Mouse (Mus musculus) limb, embryonic 14.5 days (tissue): ENCODE results near the gene Tsx. TPM values are rescaled to one million over a fixed set of nuclear protein-coding genes. Genes with fewer than 3 reads are reported as not detected.

Experiments used
- ATAC-seq: fragments of 200-750 bp; cut with Nextera tagmentation; 2 replicates; pipeline ENCODE4 v1.8.0; 2017; ENCODE audit warnings: low read depth, moderate number of reproducible peaks, moderate TSS enrichment; ENCODE audit not compliant: low FRiP score
- DNase-seq: peaks from one replicate; pipeline ENCODE4 v3.0.0-alpha.2; 2015; ENCODE audit warnings: low spot score
- H3K27ac ChIP-seq: fragments of 300-500 bp; sonication (generic); replicated peaks from 2 replicates; pipeline ENCODE4 v1.5.1; 2014; ENCODE audit warnings: low read depth, mild to moderate bottlenecking, low read length, moderate library complexity, mixed read lengths
- H3K27me3 ChIP-seq: fragments of 300-500 bp; sonication (generic); 2 replicates; pipeline ENCODE4 v1.6.1; 2014; ENCODE audit warnings: low read length, mixed read lengths; ENCODE audit not compliant: control insufficient read depth, insufficient read depth
- H3K36me3 ChIP-seq: fragments of 300-500 bp; sonication (generic); 2 replicates; pipeline ENCODE4 v1.6.1; 2014; ENCODE audit warnings: mild to moderate bottlenecking, low read length, moderate library complexity, mixed read lengths; ENCODE audit not compliant: control insufficient read depth, insufficient read depth
- H3K4me1 ChIP-seq: fragments of 300-500 bp; sonication (generic); 2 replicates; pipeline ENCODE4 v1.6.1; 2014; ENCODE audit warnings: antibody characterized with exemption, low read length, mixed read lengths; ENCODE audit not compliant: control insufficient read depth, insufficient read depth
- H3K4me2 ChIP-seq: fragments of 300-500 bp; sonication (generic); replicated peaks from 2 replicates; pipeline ENCODE4 v1.6.1; 2014; ENCODE audit warnings: low read depth, mild to moderate bottlenecking, low read length, moderate library complexity; ENCODE audit not compliant: severe bottlenecking
- H3K4me3 ChIP-seq: fragments of 300-500 bp; sonication (generic); replicated peaks from 2 replicates; pipeline ENCODE4 v1.5.1; 2014; ENCODE audit warnings: low read length
- H3K9ac ChIP-seq: fragments of 300-500 bp; sonication (generic); 2 replicates; pipeline ENCODE4 v1.6.1; 2014; ENCODE audit warnings: mild to moderate bottlenecking, low read depth, low read length, moderate library complexity; ENCODE audit not compliant: severe bottlenecking
- H3K9me3 ChIP-seq: fragments of 300-500 bp; sonication (generic); 2 replicates; pipeline ENCODE4 v1.6.1; 2016; ENCODE audit warnings: low read length; ENCODE audit not compliant: control insufficient read depth
- POLR2A ChIP-seq: fragments of 200-500 bp; IDR thresholded peaks from 2 replicates; pipeline ENCODE4 v1.8.0; 2012; ENCODE audit warnings: inconsistent platforms, mild to moderate bottlenecking, moderate library complexity, borderline replicate concordance; ENCODE audit not compliant: insufficient read depth, insufficient read length; ENCODE audit errors: extremely low read depth
- WGBS: fragments of 180-500 bp; shearing (Covaris S2); extraction: QIAGEN DNeasy Blood & Tissue Kit; methylation state at CpG from one replicate; pipeline ENCODE4 v1.1.7; 2014; 5-methylcytosine and 5-hydroxymethylcytosine counted together
- polyA plus RNA-seq, 2 experiments: library from polyadenylated mRNA; depleted of rRNA in 1 of 2; stranded (reverse) in 1 of 2; unstranded in 1 of 2; fragments of >200 nt; fragmentation: Nextera tagmentation in 1 of 2; extraction: Ambion mirVana in 1 of 2; gene quantifications; 2 replicates each; pipeline versions ENCODE4 v1.2.1 to v1.2.3; 2012 to 2014

Tsx gene
- polyA plus RNA-seq, 2 experiments: 0.32 to 1.7 TPM

GRCm38 (mm10) chrX:103452815-103453214 lies 38.5 kb downstream of the Tsx start:
- WGBS: 80% methylated on average over 6 of the region's 6 CpGs
- no peaks in the 10 kb centered on the region for H3K36me3 ChIP-seq

DNA sequence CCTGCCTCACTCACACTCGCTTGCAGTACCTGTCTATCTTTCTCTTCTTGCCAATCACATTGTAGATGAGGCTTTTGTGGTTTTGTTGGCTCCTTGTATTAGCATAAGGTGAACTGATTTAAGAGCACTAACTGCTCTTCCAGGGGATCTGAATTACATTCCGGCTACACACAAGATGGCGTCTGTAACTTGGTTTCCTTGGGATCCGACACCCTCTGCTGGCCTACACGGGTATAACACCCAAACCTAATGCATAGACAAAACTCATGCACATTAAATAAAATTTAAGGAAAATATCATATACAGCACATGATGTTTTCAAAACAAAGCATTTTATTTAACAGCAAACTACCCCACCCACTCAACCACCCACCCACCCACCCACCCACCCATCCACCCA lies 45.8 kb downstream of the Tsx start:
- Histone ChIP-seq H3K4me1 (no peaks in the 10 kb centered on the region), H3K4me2 (no peak overlapping the region), H3K27ac (no peak overlapping the region), H3K36me3 (no peaks in the 10 kb centered on the region), H3K9ac (no peak overlapping the region), H3K27me3 (no peaks in the 10 kb centered on the region), H3K9me3 (no peaks in the 10 kb centered on the region), H3K4me3 (no peak overlapping the region)
- ATAC-seq (no peak), DNase-seq (no peak)
- WGBS: 62% methylated on average over 5 of the region's 5 CpGs
- no peak for TF ChIP-seq POLR2A

More at GRCm38 (mm10) chrX:103452815-103453214, 38.5 kb downstream of the Tsx start:
- H3K4me3 ChIP-seq: no peak overlapping the region
- no peak overlapping the region for H3K27ac ChIP-seq
- DNase-seq (no peak), ATAC-seq (no peak)
- H3K9me3 ChIP-seq: no peaks in the 10 kb centered on the region
- no peak overlapping the region for H3K4me2 ChIP-seq
- H3K9ac ChIP-seq: no peak overlapping the region
- peaks cover 4% of the 10 kb centered on the region; the same call in 1 of the 2 replicates for H3K27me3 ChIP-seq
- TF ChIP-seq POLR2A: no peak
- no peaks in the 10 kb centered on the region for H3K4me1 ChIP-seq

DNA sequence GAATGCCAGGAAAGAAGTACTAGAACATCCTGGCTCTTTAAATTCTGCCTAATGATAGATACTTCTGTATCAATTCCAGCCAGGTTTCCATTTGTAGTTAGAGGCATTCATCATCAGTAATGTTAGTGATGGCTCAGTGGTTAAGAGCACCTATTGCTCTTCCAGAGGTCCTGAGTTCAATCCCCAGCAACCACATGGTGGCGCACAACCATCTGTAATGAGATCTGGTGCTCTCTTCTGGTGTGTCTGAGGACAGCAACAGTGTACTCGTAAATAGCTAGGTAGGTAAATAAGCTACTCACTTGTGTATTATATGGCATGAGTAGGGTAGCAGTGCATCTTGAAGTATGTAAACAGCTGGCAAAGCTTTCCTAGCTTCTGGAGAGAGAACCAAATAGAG lies 54.7 kb downstream of the Tsx start:
- DNase-seq: no peak
- 64% methylated on average over 2 of the region's 2 CpGs for WGBS
- no peaks in the 10 kb centered on the region for H3K27me3 ChIP-seq

DNA sequence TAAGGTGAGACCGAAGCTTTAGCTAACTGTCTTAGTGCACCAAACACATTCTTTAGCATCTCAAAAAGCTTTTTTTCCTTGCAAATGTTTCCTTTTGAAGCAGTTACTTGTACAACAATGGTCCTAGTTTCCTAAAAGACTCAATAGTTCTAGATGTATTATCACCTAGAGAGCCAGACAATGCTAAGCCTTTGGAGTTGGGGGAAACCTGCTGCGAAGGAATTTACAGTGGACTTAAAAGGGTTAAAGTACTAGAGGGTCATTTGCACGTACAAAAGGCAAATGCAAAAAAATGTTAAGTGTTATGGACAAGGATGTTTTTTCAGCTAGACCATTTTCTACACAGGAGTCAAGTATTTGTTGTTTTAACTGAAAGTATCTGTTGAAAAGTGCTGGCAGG lies 58.1 kb downstream of the Tsx start:
- no peak for TF ChIP-seq POLR2A
- H3K36me3 ChIP-seq: 0 out of 2 replicates have a peak, but pooled peaks cover 2% of the 10 kb centered on the region
- no peaks in the 10 kb centered on the region for H3K9me3 ChIP-seq
- no peak for DNase-seq
- H3K4me2 ChIP-seq: no peak overlapping the region
- no peaks in the 10 kb centered on the region for H3K27me3 ChIP-seq
- no peaks in the 10 kb centered on the region for H3K4me1 ChIP-seq
- no peak overlapping the region for H3K27ac ChIP-seq
- WGBS: 75% methylated on average over 3 of the region's 3 CpGs
- no peak overlapping the region for H3K9ac ChIP-seq
- no peak overlapping the region for H3K4me3 ChIP-seq
- no peak for ATAC-seq

More for the DNA sequence above, 54.7 kb downstream of the Tsx start:
- no peak overlapping the region for H3K4me2 ChIP-seq
- H3K4me3 ChIP-seq: no peak overlapping the region
- no peak for ATAC-seq
- H3K9me3 ChIP-seq: no peaks in the 10 kb centered on the region
- H3K27ac ChIP-seq: no peak overlapping the region
- H3K9ac ChIP-seq: no peak overlapping the region
- H3K4me1 ChIP-seq: no peaks in the 10 kb centered on the region
- no peak for TF ChIP-seq POLR2A
- 0 out of 2 replicates have a peak, but pooled peaks cover 2% of the 10 kb centered on the region for H3K36me3 ChIP-seq

Other genes starting within 250 kb of the Tsx start
- gene Nap1l2, start 227.8 kb upstream of the Tsx start, polyA plus RNA-seq (2012; rRNA removed): 0.79 and 0.98 TPM in 2 replicates
- gene Nap1l2, start 227.8 kb upstream of the Tsx start, polyA plus RNA-seq (2014; fragmentation: Nextera tagmentation; extraction: Ambion mirVana): 1.2 and 1.5 TPM in 2 replicates
- not detected in 2 replicates for gene Cdx4, start 93.1 kb upstream of the Tsx start, polyA plus RNA-seq (2012; rRNA removed)
- 0.10 TPM in 1 of 2 replicates, not detected in the other for gene Cdx4, start 93.1 kb upstream of the Tsx start, polyA plus RNA-seq (2014; fragmentation: Nextera tagmentation; extraction: Ambion mirVana)
- gene Chic1, start 58.0 kb upstream of the Tsx start, polyA plus RNA-seq (2012; rRNA removed): 2.6 and 3.2 TPM in 2 replicates
- 2.0 and 3.3 TPM in 2 replicates for gene Chic1, start 58.0 kb upstream of the Tsx start, polyA plus RNA-seq (2014; fragmentation: Nextera tagmentation; extraction: Ambion mirVana)
- gene Gm26992, start 7.5 kb downstream of the Tsx start, polyA plus RNA-seq (2012; rRNA removed): not detected in 2 replicates
- not detected in 2 replicates for gene Gm26992, start 7.5 kb downstream of the Tsx start, polyA plus RNA-seq (2014; fragmentation: Nextera tagmentation; extraction: Ambion mirVana)
- gene Zcchc13, start 216.1 kb downstream of the Tsx start, polyA plus RNA-seq (2012; rRNA removed): not detected in 2 replicates
- gene Zcchc13, start 216.1 kb downstream of the Tsx start, polyA plus RNA-seq (2014; fragmentation: Nextera tagmentation; extraction: Ambion mirVana): not detected in 2 replicates